In the genomic region with DNA sequence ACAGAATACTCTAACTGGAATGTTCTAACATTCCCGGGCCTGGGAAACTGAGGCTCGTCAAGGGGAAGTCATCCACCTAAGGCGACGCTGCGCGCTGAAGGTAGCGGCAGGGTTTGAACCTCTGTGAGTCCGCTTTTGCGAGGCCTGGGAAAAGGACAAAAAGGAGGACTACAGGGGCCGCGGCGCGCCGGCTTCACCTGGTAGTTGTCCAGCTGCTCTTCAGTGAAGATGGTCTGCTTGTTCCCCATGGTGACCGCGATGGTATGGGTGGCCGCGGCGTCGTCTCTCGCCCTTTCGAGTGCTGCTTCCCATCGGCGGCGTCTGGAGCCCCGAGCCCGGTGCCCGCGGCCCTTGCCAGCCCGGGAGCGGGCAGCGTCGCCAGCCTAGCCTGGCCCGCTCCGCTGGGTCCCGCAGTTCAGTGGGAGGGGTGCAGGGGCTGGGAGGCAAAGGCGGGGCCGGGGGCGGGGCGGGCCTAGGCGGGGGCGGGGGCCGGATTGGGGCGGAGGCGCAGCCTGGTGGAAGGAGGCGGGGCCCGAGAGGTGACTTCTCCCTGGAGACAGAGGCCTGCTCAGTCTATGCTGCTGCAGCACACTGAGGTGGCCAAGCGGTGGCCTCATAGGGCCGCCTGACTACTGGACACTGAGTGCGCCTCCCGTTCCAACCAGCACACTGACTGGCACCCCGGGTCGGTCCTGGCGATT, we compare ENCODE assay signal across 8 mouse cellular contexts. TPM values are rescaled to one million over a fixed set of nuclear protein-coding genes. Genes with fewer than 3 reads are reported as not detected.
DNase-seq lines count a peak whose midpoint lies in the region; ATAC-seq lines count a peak whose summit lies in the region.

Cib2 (minus strand) TSS at position 448 of the 701 bp plus-strand sequence.

- peak within 1 kb of the TSS; percentile 27; the same call in 1 of the 2 replicates for H3K27ac ChIP-seq in hindbrain, embryonic 15.5 days (replicated peaks)

- H3K4me2 ChIP-seq in hindbrain, embryonic 15.5 days: peak within 1 kb of the TSS; percentile 64

- WGBS in hindbrain, embryonic 15.5 days: 1% methylated on average over 47 of the region's 54 CpGs

- peak; percentile 14 for DNase-seq in WW6 (ENCODE audit: low read depth, low spot score)
- peak; percentile 72 to 81 for DNase-seq in cerebellum, postnatal 36 days
- DNase-seq in gastrocnemius, adult 18-20 months (ENCODE audit: low spot score): peak; percentile 89
- DNase-seq in left cerebral cortex, adult 18-20 months (ENCODE audit: low spot score in 2 of 2): peak; percentile 72 to 75
- DNase-seq in lung, postnatal 4 days: peak; percentile 88 to 91
- DNase-seq in retina, postnatal 7 days (ENCODE audit: low read depth, low spot score): peak; percentile 57
- DNase-seq in urinary bladder, adult 2 months (ENCODE audit: low spot score): peak; percentile 58

- peaks cover 15% of the 10 kb centered on the region for H3K4me1 ChIP-seq in hindbrain, embryonic 15.5 days (replicated peaks)

- ATAC-seq in hindbrain, embryonic 15.5 days (ENCODE audit: low FRiP score, low read depth): peak; percentile 98

- H3K4me3 ChIP-seq in hindbrain, embryonic 15.5 days: peak within 1 kb of the TSS; percentile 50

- H3K9ac ChIP-seq in hindbrain, embryonic 15.5 days: peak within 1 kb of the TSS; percentile 56

- H3K36me3 ChIP-seq in hindbrain, embryonic 15.5 days: no peaks in the 10 kb centered on the region

- H3K9me3 ChIP-seq in hindbrain, embryonic 15.5 days: no peaks in the 10 kb centered on the region

- no peaks in the 10 kb centered on the region for H3K27me3 ChIP-seq in hindbrain, embryonic 15.5 days

RNA-seq across cellular contexts. Expression of gene Cib2, which starts in this region (rescaled TPM):
- total RNA-seq in gastrocnemius, adult 18-20 months (2021): 100 to 1,000 TPM; 111 to 121 TPM
- 61.6 and 62.3 TPM in 2 replicates for polyA plus RNA-seq in hindbrain, embryonic 15.5 days (2015; fragmentation: Nextera tagmentation; extraction: Ambion mirVana)
- 10 to 100 TPM; 28.1 to 28.4 TPM for total RNA-seq in left cerebral cortex, adult 18-20 months (2021)
- 8.1 and 9.5 TPM in 2 replicates for polyA plus RNA-seq in urinary bladder, adult 2 months (2012; rRNA removed)

Comparison
In these comparisons a context has a peak if more than half of its experiments do, and no peak if none do; other contexts are left out.
1. Peak in every context shown above with its lines: DNase-seq, ATAC-seq, H3K4me3 ChIP-seq and H3K27ac ChIP-seq.
2. DNase-seq: peak in every context shown above with its lines; median percentile 90 in lung, postnatal 4 days; 89 in gastrocnemius, adult 18-20 months; 76 in cerebellum, postnatal 36 days; 74 in left cerebral cortex, adult 18-20 months; 58 in urinary bladder, adult 2 months; 57 in retina, postnatal 7 days; 14 in WW6.